Mouse (Mus musculus): ENCODE measurements around the gene Dnaic1. TPM values are rescaled to one million over a fixed set of nuclear protein-coding genes. Genes with fewer than 3 reads are reported as not detected.

The Dnaic1 gene
- polyA plus RNA-seq, 1 experiment: 10.3 TPM

GRCm38 (mm10) chr4:41622071-41622470, 52.5 kb downstream of the Dnaic1 start:
- TF ChIP-seq CTCF (IDR thresholded peaks at IDR 0.05; ENCODE audit: insufficient read depth, low read length) (no peak), POLR2A (IDR thresholded peaks at IDR 0.05; ENCODE audit: borderline replicate concordance, extremely low read depth, low read depth, low read length) (no peak)
- DNase-seq: no peak
- 89% methylated on average over 14 of the region's 14 CpGs for WGBS
- Histone ChIP-seq H3K4me1 (ENCODE audit: control insufficient read depth, insufficient read depth, low read length) (no peaks in the 10 kb centered on the region), H3K4me3 (replicated peaks; ENCODE audit: extremely low read depth, low read depth, low read length) (no peak overlapping the region)

DNA sequence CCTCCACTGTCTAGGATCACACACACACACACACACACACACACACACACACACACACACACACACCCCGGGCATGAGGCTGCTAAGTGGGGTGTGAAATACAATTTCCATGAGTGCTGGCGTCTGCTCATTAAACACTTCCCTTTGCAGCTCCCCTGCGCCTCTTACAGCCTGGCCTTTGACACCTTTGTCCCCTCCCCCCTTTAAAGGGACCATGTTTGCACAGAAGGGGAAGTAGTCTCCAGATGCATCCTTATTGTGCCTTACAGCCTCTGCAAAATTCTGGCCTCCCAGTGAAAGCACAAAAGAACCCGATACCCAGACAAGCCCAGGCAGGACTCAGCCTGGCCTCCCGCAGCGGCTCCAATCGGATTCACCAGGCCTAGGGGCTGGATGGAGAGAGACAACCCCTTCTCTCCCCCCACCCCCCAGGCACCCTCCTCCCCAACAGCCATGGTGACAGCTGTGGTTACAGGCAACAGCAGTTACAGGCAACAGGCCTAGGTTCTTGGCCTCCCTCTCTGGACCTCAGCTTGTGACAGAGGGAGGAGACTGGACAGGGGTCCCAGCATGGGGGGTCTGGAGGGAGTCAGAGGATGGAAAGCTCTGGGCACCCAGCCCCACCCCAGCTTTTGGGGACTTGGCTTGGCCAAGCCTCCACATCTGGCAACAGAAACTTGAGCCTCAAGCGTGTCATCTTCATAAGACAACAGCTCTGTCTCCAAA, 58.8 kb downstream of the Dnaic1 start:
- WGBS: 25% methylated on average over 8 of the region's 8 CpGs
- TF ChIP-seq CTCF (IDR thresholded peaks at IDR 0.05; ENCODE audit: insufficient read depth, low read length) (no peak), POLR2A (IDR thresholded peaks at IDR 0.05; ENCODE audit: borderline replicate concordance, extremely low read depth, low read depth, low read length) (no peak)
- DNase-seq: no peak
- peaks cover 6% of the 10 kb centered on the region for H3K4me1 ChIP-seq (ENCODE audit: control insufficient read depth, insufficient read depth, low read length)
- no peak overlapping the region for H3K4me3 ChIP-seq (replicated peaks; ENCODE audit: extremely low read depth, low read depth, low read length)

GRCm38 (mm10) chr4:41630196-41630595, 60.6 kb downstream of the Dnaic1 start:
- peaks cover 6% of the 10 kb centered on the region for H3K4me1 ChIP-seq (ENCODE audit: control insufficient read depth, insufficient read depth, low read length)
- no peak for TF ChIP-seq POLR2A (IDR thresholded peaks at IDR 0.05; ENCODE audit: borderline replicate concordance, extremely low read depth, low read depth, low read length)
- no peak for TF ChIP-seq CTCF (IDR thresholded peaks at IDR 0.05; ENCODE audit: insufficient read depth, low read length)
- no peak for DNase-seq
- whole genome bisulfite sequencing: 52% methylated on average over 6 of the region's 6 CpGs
- no peak overlapping the region for H3K4me3 ChIP-seq (replicated peaks; ENCODE audit: extremely low read depth, low read depth, low read length)

- 14% methylated on average over 11 of the region's 11 CpGs for WGBS
- TF ChIP-seq POLR2A (IDR thresholded peaks at IDR 0.05; ENCODE audit: borderline replicate concordance, extremely low read depth, low read depth, low read length) (no peak), CTCF (IDR thresholded peaks at IDR 0.05; ENCODE audit: insufficient read depth, low read length) (no peak)
- Histone ChIP-seq H3K4me1 (ENCODE audit: control insufficient read depth, insufficient read depth, low read length) (peaks cover 6% of the 10 kb centered on the region), H3K4me3 (replicated peaks; ENCODE audit: extremely low read depth, low read depth, low read length) (no peak overlapping the region)
- no peak for DNase-seq
These were observed 61.8 kb downstream of the Dnaic1 start for GRCm38 (mm10) chr4:41631390-41631789.

DNA sequence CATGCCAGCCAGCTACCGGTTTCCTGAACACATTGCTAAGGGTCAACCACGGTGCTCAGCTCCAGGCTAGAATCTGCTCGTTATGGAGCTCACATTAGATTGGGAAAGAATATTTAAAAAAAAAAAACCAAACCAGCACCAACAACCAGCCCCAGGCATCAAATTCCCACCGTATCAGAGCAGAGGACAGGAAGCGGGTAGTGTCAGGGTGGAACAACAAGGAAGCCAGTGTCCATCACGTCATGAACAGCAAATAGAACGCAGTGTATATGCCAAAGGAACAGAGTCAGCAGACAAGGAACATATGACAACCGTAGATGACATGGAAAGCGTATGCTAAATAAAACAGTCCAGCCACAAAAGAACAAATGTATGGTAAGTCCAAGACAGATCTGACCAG, 63.4 kb downstream of the Dnaic1 start:
- no peak for DNase-seq
- WGBS: 48% methylated on average over 9 of the region's 9 CpGs
- H3K4me1 ChIP-seq (ENCODE audit: control insufficient read depth, insufficient read depth, low read length): peaks cover 6% of the 10 kb centered on the region

DNA sequence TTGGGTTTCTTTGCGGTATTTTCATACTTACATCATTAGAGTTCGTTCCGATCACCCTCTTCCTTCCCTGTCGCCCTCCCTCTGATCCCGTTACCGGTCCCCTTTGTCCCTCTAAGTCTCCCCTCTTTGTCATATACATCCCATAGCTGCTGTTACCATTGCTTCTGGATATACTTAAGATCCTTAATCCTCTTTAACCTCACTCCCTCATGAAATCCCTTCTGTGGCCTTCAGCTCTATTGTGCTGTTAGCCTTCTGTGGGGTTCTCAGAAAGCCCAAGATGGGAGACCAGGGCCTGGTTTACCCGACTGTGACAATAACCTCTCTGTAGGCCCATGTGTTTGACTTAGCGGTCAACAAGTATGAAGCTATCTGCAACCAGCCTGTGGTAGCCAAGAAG, 65.1 kb downstream of the Dnaic1 start:
- TF ChIP-seq CTCF (IDR thresholded peaks at IDR 0.05; ENCODE audit: insufficient read depth, low read length): no peak
- TF ChIP-seq POLR2A (IDR thresholded peaks at IDR 0.05; ENCODE audit: borderline replicate concordance, extremely low read depth, low read depth, low read length): no peak
- Histone ChIP-seq H3K4me1 (ENCODE audit: control insufficient read depth, insufficient read depth, low read length) (peaks cover 6% of the 10 kb centered on the region), H3K4me3 (replicated peaks; ENCODE audit: extremely low read depth, low read depth, low read length) (no peak overlapping the region)
- 94% methylated on average over 8 of the region's 8 CpGs for WGBS
- no peak for DNase-seq

More for the DNA sequence above, 63.4 kb downstream of the Dnaic1 start:
- no peak overlapping the region for H3K4me3 ChIP-seq (replicated peaks; ENCODE audit: extremely low read depth, low read depth, low read length)
- TF ChIP-seq CTCF (IDR thresholded peaks at IDR 0.05; ENCODE audit: insufficient read depth, low read length) (no peak), POLR2A (IDR thresholded peaks at IDR 0.05; ENCODE audit: borderline replicate concordance, extremely low read depth, low read depth, low read length) (no peak)

DNA sequence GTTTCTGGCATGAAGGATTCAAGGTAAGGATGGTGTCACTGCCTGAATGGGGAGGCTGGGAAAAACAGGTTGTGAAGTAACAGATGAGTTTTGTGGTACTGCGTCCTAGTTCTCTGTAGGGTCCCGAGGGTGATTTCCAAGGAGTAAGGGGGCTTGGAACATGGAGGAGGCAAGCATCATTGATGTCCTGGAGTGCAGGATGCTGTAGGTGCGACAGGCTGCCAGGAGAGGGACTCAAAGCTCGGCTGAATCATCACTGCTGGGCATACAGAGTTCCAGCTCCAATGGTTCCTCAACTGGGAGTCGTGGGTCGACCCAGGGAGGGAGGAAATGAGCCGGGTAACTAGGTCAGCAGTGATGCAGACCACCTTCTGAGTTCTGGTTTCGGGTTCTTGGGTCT, 65.6 kb downstream of the Dnaic1 start:
- no peak for TF ChIP-seq POLR2A (IDR thresholded peaks at IDR 0.05; ENCODE audit: borderline replicate concordance, extremely low read depth, low read depth, low read length)
- no peak for TF ChIP-seq CTCF (IDR thresholded peaks at IDR 0.05; ENCODE audit: insufficient read depth, low read length)
- Histone ChIP-seq H3K4me3 (replicated peaks; ENCODE audit: extremely low read depth, low read depth, low read length) (no peak overlapping the region), H3K4me1 (ENCODE audit: control insufficient read depth, insufficient read depth, low read length) (peaks cover 6% of the 10 kb centered on the region)
- 81% methylated on average over 8 of the region's 8 CpGs for WGBS
- no peak for DNase-seq

- WGBS: 77% methylated on average over 2 of the region's 2 CpGs
- Histone ChIP-seq H3K4me3 (replicated peaks; ENCODE audit: extremely low read depth, low read depth, low read length) (no peak overlapping the region), H3K4me1 (ENCODE audit: control insufficient read depth, insufficient read depth, low read length) (peaks cover 5% of the 10 kb centered on the region)
- no peak for DNase-seq
- TF ChIP-seq POLR2A (IDR thresholded peaks at IDR 0.05; ENCODE audit: borderline replicate concordance, extremely low read depth, low read depth, low read length) (no peak), CTCF (IDR thresholded peaks at IDR 0.05; ENCODE audit: insufficient read depth, low read length) (no peak)
These were observed 66.3 kb downstream of the Dnaic1 start for GRCm38 (mm10) chr4:41635906-41636305.

DNA sequence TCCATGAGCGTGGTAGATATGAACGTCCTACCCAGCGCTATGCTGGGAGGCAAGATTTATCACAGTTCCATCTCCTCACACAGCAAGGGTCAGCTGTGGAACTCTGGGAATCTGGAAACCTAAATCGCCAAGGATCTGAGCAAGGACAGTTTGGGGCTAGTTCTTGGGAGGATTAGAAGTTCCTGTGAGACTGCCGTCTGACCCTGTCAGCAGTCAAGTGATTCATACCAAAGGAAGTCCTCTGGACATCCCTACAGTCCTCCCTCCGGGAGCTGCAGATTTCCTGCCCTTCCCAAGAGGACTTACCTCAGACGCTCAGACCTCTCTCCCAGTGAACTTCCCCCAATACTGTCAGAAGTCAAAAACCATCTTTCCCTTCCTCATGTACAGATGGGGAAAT, 66.8 kb downstream of the Dnaic1 start:
- Histone ChIP-seq H3K4me3 (replicated peaks; ENCODE audit: extremely low read depth, low read depth, low read length) (no peak overlapping the region), H3K4me1 (ENCODE audit: control insufficient read depth, insufficient read depth, low read length) (peaks cover 3% of the 10 kb centered on the region)
- TF ChIP-seq POLR2A (IDR thresholded peaks at IDR 0.05; ENCODE audit: borderline replicate concordance, extremely low read depth, low read depth, low read length) (no peak), CTCF (IDR thresholded peaks at IDR 0.05; ENCODE audit: insufficient read depth, low read length) (no peak)
- no peak for DNase-seq
- 42% methylated on average over 7 of the region's 7 CpGs for WGBS

Measured in lung, adult 2 months (tissue).